Mouse (Mus musculus): ENCODE measurements around the gene Lamtor2. TPM values are rescaled to one million over a fixed set of nuclear protein-coding genes. Genes with fewer than 3 reads are reported as not detected.
A peak's percentile ranks its signal among the peaks of the same experiment; 100 is the strongest.

Lamtor2 gene
- total RNA-seq, 4 experiments from 2014 or later = 104 to 116 (median 107) TPM

DNA sequence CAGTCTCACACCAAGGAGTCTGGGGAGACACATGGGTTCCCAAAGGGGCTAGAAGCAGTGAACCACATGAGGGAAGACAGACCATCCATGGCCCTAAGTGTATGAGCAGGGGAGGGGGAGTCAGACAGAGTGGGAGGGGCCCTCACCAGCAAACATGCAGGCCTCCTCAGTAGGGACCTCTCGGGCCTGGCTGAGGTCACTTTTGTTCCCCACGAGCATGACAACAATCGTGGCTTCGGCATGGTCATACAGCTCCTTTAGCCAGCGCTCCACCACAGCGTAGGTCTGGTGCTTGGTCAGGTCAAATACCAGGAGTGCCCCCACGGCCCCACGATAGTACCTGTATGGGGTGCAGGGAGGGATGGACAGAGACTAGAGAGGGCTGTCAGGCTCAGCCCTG lies 9.7 kb downstream of the Lamtor2 start:
- DNase-seq (ENCODE audit: low spot score) = no peak

DNA sequence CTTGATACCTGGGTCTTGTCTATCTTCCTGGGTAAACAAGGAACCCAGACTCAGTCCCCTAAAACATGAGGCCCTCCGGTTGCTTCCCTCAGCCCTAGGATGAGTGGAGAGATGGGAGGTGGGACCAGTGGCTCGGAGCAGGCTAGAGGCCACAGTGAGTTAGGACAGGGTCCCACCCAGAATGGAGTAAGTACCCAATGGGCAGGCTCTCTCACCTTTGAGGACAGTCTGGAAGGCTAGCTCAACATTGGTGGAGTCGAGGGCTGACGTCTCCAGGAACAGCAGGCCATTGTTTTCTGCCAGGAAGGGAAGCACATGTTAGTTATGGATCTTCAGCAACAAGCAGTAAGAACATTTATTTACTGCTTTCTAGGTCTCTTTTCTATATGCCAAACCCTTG lies 10.4 kb downstream of the Lamtor2 start:
- DNase-seq (ENCODE audit: low spot score) = no peak

DNA sequence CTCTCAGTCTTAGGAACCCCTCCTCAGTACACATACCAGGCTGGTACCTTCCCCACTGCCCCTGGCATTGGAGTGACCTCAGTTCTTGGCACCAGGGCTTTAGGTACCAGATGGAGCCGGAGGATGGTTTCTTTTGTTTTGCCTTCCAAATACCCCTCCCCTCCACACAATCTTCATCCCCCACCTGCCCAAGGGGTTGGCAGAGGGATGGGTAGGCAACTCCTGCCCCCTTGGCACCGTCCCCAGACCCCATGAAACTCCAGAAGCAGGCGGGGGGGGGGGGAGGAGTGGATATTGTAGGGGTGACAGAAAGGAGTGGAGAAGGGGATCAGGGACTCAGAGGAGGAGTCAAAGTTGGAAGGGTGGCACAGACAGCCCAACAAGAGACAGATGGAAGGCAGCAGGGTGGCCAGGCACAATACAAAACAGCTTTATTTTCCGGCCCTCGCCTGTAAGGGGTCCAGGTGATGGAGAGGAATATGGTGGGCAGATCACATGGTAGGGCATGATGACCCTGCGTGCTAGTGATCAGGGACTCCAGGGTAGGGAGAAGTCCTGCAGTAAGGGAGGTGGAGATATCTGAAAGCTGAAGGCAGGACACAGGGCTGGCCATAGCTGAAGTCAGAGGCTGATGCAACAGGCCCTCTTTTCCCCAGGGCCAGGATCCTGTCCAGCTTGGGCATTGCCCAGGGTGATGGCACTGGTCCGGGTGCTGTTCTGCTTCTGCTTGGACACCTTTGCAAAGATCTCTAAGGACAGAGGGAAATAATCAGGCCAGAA lies 11.1 kb downstream of the Lamtor2 start:
- no peak for DNase-seq (ENCODE audit: low spot score)

- DNase-seq (ENCODE audit: low spot score) = no peak
These were observed 12.8 kb downstream of the Lamtor2 start for GRCm38 (mm10) chr3:88540085-88540484.

GRCm38 (mm10) chr3:88539397-88539796 lies 13.5 kb downstream of the Lamtor2 start:
- DNase-seq (ENCODE audit: low spot score) = no peak

GRCm38 (mm10) chr3:88538271-88539145 lies 14.4 kb downstream of the Lamtor2 start:
- no peak for DNase-seq (ENCODE audit: low spot score)

DNA sequence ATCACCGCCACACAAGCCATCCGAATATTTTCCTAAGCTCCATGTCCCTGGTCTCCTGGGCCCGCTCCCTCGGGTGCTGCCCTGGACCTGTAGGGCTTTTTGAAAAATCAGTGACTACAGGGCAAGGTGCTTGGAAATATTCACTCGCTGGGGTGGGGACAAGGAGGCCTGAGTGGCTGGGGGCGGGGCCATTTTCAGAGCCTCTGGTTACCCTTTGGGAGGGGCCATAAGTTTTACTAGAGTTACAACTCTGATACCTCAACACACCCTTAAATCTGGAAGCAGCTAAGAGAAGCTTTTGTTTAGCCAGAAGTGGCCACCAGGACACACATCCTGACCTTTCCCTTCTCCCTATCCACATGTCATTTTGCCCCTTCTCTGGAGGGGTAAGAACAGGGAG lies 15.7 kb downstream of the Lamtor2 start:
- no peak for DNase-seq (ENCODE audit: low spot score)

- peak; percentile 80 for DNase-seq (ENCODE audit: low spot score)
These were observed 16.6 kb downstream of the Lamtor2 start for GRCm38 (mm10) chr3:88536103-88536930.

GRCm38 (mm10) chr3:88535527-88535926 lies 17.3 kb downstream of the Lamtor2 start:
- no peak for DNase-seq (ENCODE audit: low spot score)

GRCm38 (mm10) chr3:88535005-88535404 lies 17.9 kb downstream of the Lamtor2 start:
- DNase-seq (ENCODE audit: low spot score) = no peak

- DNase-seq (ENCODE audit: low spot score) = no peak
These were observed 19.2 kb downstream of the Lamtor2 start for GRCm38 (mm10) chr3:88533706-88534105.

DNA sequence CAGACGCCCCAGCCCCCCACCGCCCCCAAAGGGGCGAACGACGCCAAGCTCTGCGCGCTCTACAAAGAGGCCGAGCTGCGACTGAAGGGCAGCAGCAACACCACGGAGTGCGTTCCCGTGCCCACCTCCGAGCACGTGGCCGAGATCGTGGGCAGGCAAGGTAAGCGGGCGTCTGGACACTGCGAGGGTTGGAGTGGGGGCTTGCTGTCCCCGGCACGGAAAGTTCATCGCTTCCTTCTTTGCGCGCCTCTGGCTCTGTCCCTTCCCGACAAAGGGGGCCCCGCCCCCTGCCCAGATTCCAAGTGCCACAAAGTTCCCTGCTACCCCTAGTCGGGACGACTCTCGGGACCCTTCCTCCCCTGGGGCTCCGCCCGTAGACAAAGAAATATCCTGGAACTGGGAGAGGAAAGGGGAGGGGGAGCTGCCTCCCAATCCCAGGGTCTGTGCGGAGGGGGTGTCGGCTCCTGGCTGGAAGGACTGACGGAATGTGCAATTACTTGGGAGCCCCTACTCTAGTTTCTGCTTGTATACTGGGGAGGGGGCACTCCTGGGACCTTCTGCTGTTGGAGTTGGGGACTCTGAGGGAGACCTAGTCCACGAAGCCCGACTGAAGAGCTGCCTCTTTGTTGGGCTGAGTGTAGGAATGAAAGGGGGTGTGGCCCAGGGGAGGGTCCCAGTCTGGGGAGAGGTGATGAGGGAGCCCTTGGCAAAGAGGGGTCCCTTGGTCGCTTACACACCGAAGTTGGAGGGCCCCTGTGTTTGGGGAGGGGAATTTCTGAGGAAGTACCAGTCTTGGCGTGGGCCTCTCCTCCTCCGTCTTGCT lies 20.0 kb downstream of the Lamtor2 start:
- no peak for DNase-seq (ENCODE audit: low spot score)

DNA sequence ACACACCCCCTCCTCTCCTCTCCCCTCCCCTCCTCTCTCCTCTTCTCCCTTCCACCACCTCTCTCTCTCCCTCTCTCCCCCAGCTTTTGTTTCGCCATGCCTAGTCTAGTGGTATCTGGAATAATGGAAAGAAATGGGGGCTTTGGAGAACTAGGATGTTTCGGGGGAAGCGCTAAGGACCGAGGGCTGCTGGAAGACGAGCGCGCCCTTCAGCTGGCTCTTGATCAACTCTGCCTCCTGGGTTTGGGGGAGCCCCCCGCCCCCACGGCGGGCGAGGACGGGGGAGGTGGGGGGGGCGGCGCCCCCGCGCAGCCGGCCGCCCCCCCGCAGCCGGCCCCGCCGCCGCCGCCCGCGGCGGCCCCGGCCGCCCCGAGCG lies 20.6 kb downstream of the Lamtor2 start, which contains the start of gene Mex3a:
Gene Mex3a (plus strand): TSS at position 97 of the 376 bp plus-strand sequence.
- no peak for DNase-seq (ENCODE audit: low spot score)

DNA sequence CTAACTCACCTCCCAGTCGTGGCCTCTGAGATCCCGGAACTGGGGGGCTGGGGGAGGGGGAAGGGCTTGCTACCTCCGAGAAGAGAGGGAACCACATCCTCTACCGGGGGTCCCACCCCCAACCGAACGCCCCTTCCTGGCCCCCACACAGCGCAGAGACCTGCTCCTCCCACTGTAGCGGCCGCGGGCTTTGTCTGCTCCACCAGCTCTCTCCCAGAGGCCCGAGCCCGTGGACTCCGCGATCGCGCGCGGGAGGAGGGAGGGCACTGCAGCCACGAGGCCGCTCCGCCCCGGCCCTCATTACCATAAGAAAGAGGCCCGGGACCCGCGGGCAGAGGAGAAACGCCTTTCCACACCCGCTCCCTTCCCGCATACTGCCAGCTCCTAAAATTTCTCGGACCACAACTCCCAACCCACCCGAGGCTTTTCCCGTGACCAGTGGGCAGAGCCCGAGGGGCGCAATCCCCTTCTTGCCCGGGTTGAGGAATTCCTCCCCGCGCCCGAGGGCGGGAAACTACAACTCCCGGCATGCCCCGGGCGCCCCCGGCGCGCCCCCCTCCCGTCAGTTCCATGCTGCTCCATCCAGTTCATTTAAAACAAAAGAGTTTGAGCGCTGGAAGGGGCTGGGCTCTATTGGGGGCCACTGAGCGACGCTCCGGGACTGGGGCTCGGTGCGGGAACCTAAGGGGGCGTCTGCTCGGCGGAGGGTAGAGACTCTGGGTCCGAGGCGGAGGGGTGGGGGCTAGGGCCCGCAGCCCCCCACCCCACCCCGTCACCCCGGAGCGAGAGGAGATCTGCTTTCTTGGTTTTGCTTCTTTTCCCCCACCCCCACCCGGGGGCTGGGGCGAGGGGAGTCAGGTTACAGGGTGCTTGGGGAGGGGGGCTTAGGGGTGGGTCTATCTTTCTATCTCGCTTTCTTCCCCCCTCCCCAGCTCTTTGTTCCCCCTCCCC lies 21.3 kb downstream of the Lamtor2 start:
- DNase-seq (ENCODE audit: low spot score) = peak; percentile 86

DNA sequence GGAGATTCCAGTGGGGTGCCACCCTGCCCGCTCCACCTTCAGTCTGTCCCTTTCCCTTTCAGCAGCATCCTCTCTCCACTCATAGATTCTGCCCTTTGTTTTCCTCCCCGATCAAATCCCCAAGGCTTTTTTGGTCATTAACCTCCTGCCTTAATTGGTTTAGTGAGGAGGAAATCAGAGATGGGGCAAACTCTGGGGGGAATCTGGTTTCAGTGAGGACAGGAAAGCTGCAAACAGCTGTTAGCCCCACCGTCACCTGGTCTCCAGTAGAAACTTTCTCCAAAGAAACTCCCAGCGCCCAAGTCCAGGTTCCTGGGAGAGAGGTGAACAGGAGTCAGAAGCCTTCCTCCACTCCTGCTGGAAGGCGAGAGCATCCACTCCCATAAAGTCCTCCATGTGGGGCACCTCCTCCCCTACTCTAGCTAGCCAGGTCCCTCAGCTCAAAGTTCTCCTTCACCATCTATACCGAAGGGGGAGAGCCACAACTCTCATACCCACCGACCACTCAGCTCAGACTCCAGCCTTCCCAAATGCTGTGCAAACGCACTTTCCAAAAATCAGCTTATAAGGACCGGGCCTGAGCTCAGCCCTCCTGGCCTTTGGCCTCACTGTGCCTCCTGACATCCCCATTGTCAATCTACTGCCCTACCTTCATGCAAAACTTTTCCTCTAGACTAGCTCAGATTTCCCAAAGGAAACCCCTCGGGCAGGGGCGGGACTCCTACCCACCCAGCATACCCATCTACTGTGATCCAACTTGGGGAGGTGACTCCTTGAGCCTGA lies 22.6 kb downstream of the Lamtor2 start:
- no peak for DNase-seq (ENCODE audit: low spot score)

GRCm38 (mm10) chr3:88529204-88530000 lies 23.5 kb downstream of the Lamtor2 start:
- no peak for DNase-seq (ENCODE audit: low spot score)

- no peak for DNase-seq (ENCODE audit: low spot score)
These were observed 24.2 kb downstream of the Lamtor2 start for GRCm38 (mm10) chr3:88528646-88529045.

- no peak for DNase-seq (ENCODE audit: low spot score)
These were observed 25.3 kb downstream of the Lamtor2 start for GRCm38 (mm10) chr3:88527565-88527964.
